Mouse (Mus musculus) hindbrain, postnatal 0 days (tissue): ENCODE measurements around the gene Rhou. TPM values are rescaled to one million over a fixed set of nuclear protein-coding genes. Genes with fewer than 3 reads are reported as not detected.

ENCODE experiments used
- ATAC-seq: fragments of 200-750 bp; cut with Nextera tagmentation; 2 replicates; pipeline ENCODE4 v1.8.0; 2017; ENCODE audit warnings: mild to moderate bottlenecking, moderate TSS enrichment, moderate library complexity
- DNase-seq: peaks from one replicate; pipeline ENCODE4 v3.0.0-alpha.2; 2015; ENCODE audit warnings: low spot score
- H3K27ac ChIP-seq: fragments of 300-500 bp; sonication (generic); 2 replicates; pipeline ENCODE4 v1.5.1; 2014; ENCODE audit warnings: mild to moderate bottlenecking
- H3K27me3 ChIP-seq: fragments of 300-500 bp; sonication (generic); 2 replicates; pipeline ENCODE4 v1.6.1; 2014; ENCODE audit warnings: low read length, mixed read lengths; ENCODE audit not compliant: insufficient read depth
- H3K36me3 ChIP-seq: fragments of 300-500 bp; sonication (generic); 2 replicates; pipeline ENCODE4 v1.6.1; 2014; ENCODE audit warnings: low read length, mixed read lengths; ENCODE audit not compliant: insufficient read depth
- H3K4me1 ChIP-seq: fragments of 300-500 bp; sonication (generic); 2 replicates; pipeline ENCODE4 v1.6.1; 2014; ENCODE audit warnings: antibody characterized with exemption, low read length, mixed read lengths; ENCODE audit not compliant: insufficient read depth
- H3K4me2 ChIP-seq: fragments of 300-500 bp; sonication (generic); 2 replicates; pipeline ENCODE4 v1.6.1; 2014; ENCODE audit warnings: low read depth, mild to moderate bottlenecking, low read length, moderate library complexity, mixed read lengths
- H3K4me3 ChIP-seq: fragments of 300-500 bp; sonication (generic); 2 replicates; pipeline ENCODE4 v1.5.1; 2014; ENCODE audit warnings: low read length
- H3K9ac ChIP-seq: fragments of 300-500 bp; sonication (generic); replicated peaks from 2 replicates; pipeline ENCODE4 v1.6.1; 2014; ENCODE audit warnings: mild to moderate bottlenecking, low read length, moderate library complexity, mixed read lengths
- H3K9me3 ChIP-seq: fragments of 300-500 bp; sonication (generic); 2 replicates; pipeline ENCODE4 v1.6.1; 2016; ENCODE audit warnings: low read length, mixed read lengths
- CTCF ChIP-seq: IDR thresholded peaks from 2 replicates; pipeline ENCODE4 v1.5.1; 2016; ENCODE audit warnings: antibody characterized with exemption, control low read depth, low read depth
- WGBS: fragments of 180-500 bp; shearing (Covaris S2); extraction: QIAGEN DNeasy Blood & Tissue Kit; methylation state at CpG from one replicate; pipeline ENCODE4 v1.1.7; 2014; 5-methylcytosine and 5-hydroxymethylcytosine counted together
- polyA plus RNA-seq: library from polyadenylated mRNA; unstranded; fragments of >200 nt; fragmentation: Nextera tagmentation; extraction: Ambion mirVana; gene quantifications from 2 replicates; pipeline ENCODE4 v1.2.1, GENCODE M21; 2015
- total RNA-seq: library from RNA; depleted of rRNA; stranded (reverse); fragments of >200 nt; gene quantifications from 2 replicates; pipeline ENCODE4 v1.2.3, GENCODE M21; 2014

Rhou gene
- total and polyA plus RNA-seq, 2 experiments from 2014 or later = 7.9 to 25.2 TPM

- H3K27ac ChIP-seq = no peak overlapping the region; the same call in 1 of the 2 replicates
- 64% methylated on average over 4 of the region's 4 CpGs for WGBS
- peaks cover 2% of the 10 kb centered on the region; the same call in 1 of the 2 replicates for H3K4me1 ChIP-seq
- no peak overlapping the region for H3K4me3 ChIP-seq
- no peak for ATAC-seq
- no peaks in the 10 kb centered on the region for H3K27me3 ChIP-seq
- no peak overlapping the region for H3K9ac ChIP-seq
- H3K36me3 ChIP-seq = no peaks in the 10 kb centered on the region
- H3K4me2 ChIP-seq = no peak overlapping the region
- no peaks in the 10 kb centered on the region for H3K9me3 ChIP-seq
- TF ChIP-seq CTCF = no peak
- DNase-seq = no peak
Observed at GRCm38 (mm10) chr8:123685477-123685876, 31.7 kb downstream of the Rhou start.

- no peak overlapping the region for H3K4me3 ChIP-seq
- TF ChIP-seq CTCF = no peak
- peaks cover 2% of the 10 kb centered on the region; the same call in 1 of the 2 replicates for H3K4me1 ChIP-seq
- H3K9me3 ChIP-seq = no peaks in the 10 kb centered on the region
- ATAC-seq (no peak), DNase-seq (no peak)
- no peak overlapping the region for H3K9ac ChIP-seq
- H3K4me2 ChIP-seq = no peak overlapping the region
- H3K27ac ChIP-seq = no peak overlapping the region
- no peaks in the 10 kb centered on the region for H3K27me3 ChIP-seq
- 65% methylated on average over 4 of the region's 4 CpGs for WGBS
- no peaks in the 10 kb centered on the region for H3K36me3 ChIP-seq
Observed at GRCm38 (mm10) chr8:123687826-123688225, 34.1 kb downstream of the Rhou start.

GRCm38 (mm10) chr8:123692165-123692962, 38.6 kb downstream of the Rhou start:
- H3K27ac ChIP-seq = no peak overlapping the region
- no peak for DNase-seq
- H3K9me3 ChIP-seq = no peaks in the 10 kb centered on the region
- no peak for ATAC-seq
- H3K4me3 ChIP-seq = no peak overlapping the region
- WGBS = 85% methylated on average over 10 of the region's 10 CpGs
- TF ChIP-seq CTCF = no peak
- H3K4me2 ChIP-seq = no peak overlapping the region
- H3K36me3 ChIP-seq = no peaks in the 10 kb centered on the region
- H3K27me3 ChIP-seq = no peaks in the 10 kb centered on the region
- H3K4me1 ChIP-seq = no peaks in the 10 kb centered on the region
- H3K9ac ChIP-seq = no peak overlapping the region

- Histone ChIP-seq H3K4me1 (no peaks in the 10 kb centered on the region), H3K4me2 (no peak overlapping the region), H3K27ac (no peak overlapping the region), H3K9ac (no peak overlapping the region), H3K9me3 (no peaks in the 10 kb centered on the region), H3K36me3 (no peaks in the 10 kb centered on the region), H3K4me3 (no peak overlapping the region), H3K27me3 (no peaks in the 10 kb centered on the region)
- ATAC-seq = no peak
- WGBS = 71% methylated on average over 9 of the region's 9 CpGs
- no peak for DNase-seq
- no peak for TF ChIP-seq CTCF
Observed at GRCm38 (mm10) chr8:123696167-123696566, 42.4 kb downstream of the Rhou start.

- no peaks in the 10 kb centered on the region for H3K27me3 ChIP-seq
- no peak for ATAC-seq
- WGBS = 57% methylated on average over 5 of the region's 5 CpGs
- no peak overlapping the region for H3K27ac ChIP-seq
- no peaks in the 10 kb centered on the region for H3K9me3 ChIP-seq
- no peaks in the 10 kb centered on the region for H3K36me3 ChIP-seq
- no peak overlapping the region for H3K4me3 ChIP-seq
- TF ChIP-seq CTCF = no peak
- no peak overlapping the region for H3K4me2 ChIP-seq
- no peak overlapping the region for H3K9ac ChIP-seq
- peaks cover 3% of the 10 kb centered on the region; the same call in 1 of the 2 replicates for H3K4me1 ChIP-seq
- DNase-seq = no peak
Observed at GRCm38 (mm10) chr8:123697329-123697728, 43.6 kb downstream of the Rhou start.

GRCm38 (mm10) chr8:123700399-123701070, 46.8 kb downstream of the Rhou start:
- 64% methylated on average over 12 of the region's 12 CpGs for WGBS
- H3K9me3 ChIP-seq = no peaks in the 10 kb centered on the region
- no peak overlapping the region for H3K4me3 ChIP-seq
- peaks cover 4% of the 10 kb centered on the region; the same call in 1 of the 2 replicates for H3K4me1 ChIP-seq
- no peak overlapping the region for H3K27ac ChIP-seq
- TF ChIP-seq CTCF = no peak
- H3K36me3 ChIP-seq = no peaks in the 10 kb centered on the region
- no peak overlapping the region for H3K9ac ChIP-seq
- DNase-seq = no peak
- H3K27me3 ChIP-seq = no peaks in the 10 kb centered on the region
- no peak overlapping the region for H3K4me2 ChIP-seq
- no peak for ATAC-seq
